Comparison of ENCODE assay signal across 17 mouse cellular contexts in genomic region chr1:22410173-22410572, GRCm38 (mm10).
DNase-seq lines count a peak whose midpoint lies in the region; TF ChIP-seq lines count a peak whose summit lies in the region.
"Had no signal": no experiment of that assay in that cellular context is flagged by ENCODE, and none has a peak within 500 bp of the region (broad histone marks: within the 10 kb centered on the region; RNA-seq: fewer than 3 reads in every experiment).

No protein-coding gene starts in this region.

- H3K27ac ChIP-seq in CH12.LX (ENCODE audit: insufficient read depth, low read depth) (no peak overlapping the region), ES-E14 (ENCODE audit: insufficient read depth, low read depth, low read length, poor library complexity, severe bottlenecking) (no peak overlapping the region)

- TF ChIP-seq POLR2A in CH12.LX (IDR thresholded peaks at IDR 0.05; ENCODE audit: low read depth, low read length), result no peak

- H3K9ac ChIP-seq in CH12.LX (ENCODE audit: insufficient read depth, low read depth) (no peak overlapping the region), ES-E14 (ENCODE audit: insufficient read depth, low read depth, low read length, poor library complexity, severe bottlenecking) (no peak overlapping the region)

- TF ChIP-seq EP300 in CH12.LX (IDR thresholded peaks at IDR 0.05; ENCODE audit: low read length), result no peak

- TF ChIP-seq CTCF in CH12.LX (conservative IDR thresholded peaks at IDR 0.05 in 1 of 2, IDR thresholded peaks at IDR 0.05 in 1 of 2; ENCODE audit: low read depth in 2 of 2, low read length in 2 of 2), result no peak

- DNase-seq in CH12.LX (ENCODE audit: extremely low read depth) (no peak), ES-E14 (ENCODE audit: low read depth, low spot score) (no peak)
- no peak for DNase-seq in kidney, postnatal 4 days
- DNase-seq in right cerebral cortex, postnatal 25 days, result no peak
- DNase-seq: adrenal gland, adult 2 months; adrenal gland, adult 8-10 months; adrenal gland, postnatal 10 days; adrenal gland, postnatal 14 days; adrenal gland, postnatal 25 days; adrenal gland, postnatal 36 days; B cell, adult 2 months; cerebellum, adult 11 months; cerebellum, adult 11-12 months; cerebellum, adult 18-20 months; cerebellum, adult 2 months; cerebellum, adult 8-10 months had no signal

- no peak for TF ChIP-seq RAD21 in CH12.LX (IDR thresholded peaks at IDR 0.05; ENCODE audit: low read depth, low read length)

- H3K79me2 ChIP-seq in CH12.LX (replicated peaks; ENCODE audit: control insufficient read depth, extremely low read depth, insufficient read depth, poor library complexity, severe bottlenecking), result no peaks in the 10 kb centered on the region

- dilution Hi-C loops in CH12.LX (cut with MboI; ENCODE audit: extremely low pct_ligation_motif_present, extremely low pct_unique_long_range_greater_than_20kb, low sequenced_read_pairs), result no loop called here

- no peaks in the 10 kb centered on the region for H3K36me3 ChIP-seq in CH12.LX (replicated peaks in 1 of 2; ENCODE audit: control insufficient read depth in 1 of 2, insufficient read depth in 1 of 2, low read length in 1 of 2)
- no peaks in the 10 kb centered on the region for H3K36me3 ChIP-seq in ES-E14 (ENCODE audit: control insufficient read depth, insufficient read depth, low read length, poor library complexity, severe bottlenecking)
- H3K36me3 ChIP-seq: G1E had no signal

- no peaks in the 10 kb centered on the region for H3K9me3 ChIP-seq in CH12.LX (replicated peaks; ENCODE audit: low read length)
- H3K9me3 ChIP-seq in ES-E14 (ENCODE audit: control insufficient read depth, insufficient read depth, low read depth, low read length), result no peaks in the 10 kb centered on the region
- H3K9me3 ChIP-seq: G1E had no signal

- H3K27me3 ChIP-seq in CH12.LX (replicated peaks), result no peaks in the 10 kb centered on the region

- H3K4me3 ChIP-seq in CH12.LX (replicated peaks in 1 of 3; ENCODE audit: low read depth in 2 of 3, low read length in 2 of 3, poor library complexity in 1 of 3) (no peak overlapping the region), ES-E14 (ENCODE audit: insufficient read depth in 1 of 2, low read depth in 1 of 2, low read length in 2 of 2, poor library complexity in 1 of 2, severe bottlenecking in 1 of 2) (no peak overlapping the region)

- no peaks in the 10 kb centered on the region for H3K4me1 ChIP-seq in CH12.LX (ENCODE audit: control insufficient read depth in 1 of 2, insufficient read depth in 2 of 2)
- no peaks in the 10 kb centered on the region for H3K4me1 ChIP-seq in ES-E14 (ENCODE audit: control insufficient read depth in 2 of 2, insufficient read depth in 2 of 2, low read length in 2 of 2, poor library complexity in 1 of 2)

- in situ Hi-C loops in CH12.LX (cut with MboI; ENCODE audit: low pct_ligation_motif_present, low pct_unique_long_range_greater_than_20kb, low sequenced_read_pairs) (no loop called here), ES-E14 (cut with MboI; ENCODE audit: low sequenced_read_pairs in 2 of 2, unreplicated experiment in 2 of 2) (no loop called here)

- no peak overlapping the region for H3K4me2 ChIP-seq in CH12.LX (ENCODE audit: insufficient read depth, low read depth, poor library complexity, severe bottlenecking)

TF ChIP-seq in CH12.LX, 34 proteins besides CTCF, POLR2A, EP300 and RAD21:
- TF ChIP-seq JUND (conservative IDR thresholded peaks at IDR 0.05; ENCODE audit: low read depth, low read length) (no peak), MAX (IDR thresholded peaks at IDR 0.05; ENCODE audit: low read length) (no peak), MAFK (IDR thresholded peaks at IDR 0.05; ENCODE audit: insufficient replicate concordance, low read length) (peak; percentile 62; the same call in 1 of the 2 replicates)
TF ChIP-seq in CH12.LX: peak in this region for 1.

TF ChIP-seq in ES-E14, 5 proteins besides CTCF, POLR2A, EP300 and RAD21:
- TF ChIP-seq HCFC1 (IDR thresholded peaks at IDR 0.05; ENCODE audit: borderline replicate concordance, insufficient read depth, low read length) (no peak), ZC3H11A (IDR thresholded peaks at IDR 0.05; ENCODE audit: borderline replicate concordance, low read depth, low read length) (no peak), CHD2 (IDR thresholded peaks at IDR 0.05; ENCODE audit: low read depth, low read length) (no peak), ZNF384 (IDR thresholded peaks at IDR 0.05; ENCODE audit: low read depth, low read length) (no peak), MAFK (IDR thresholded peaks at IDR 0.05; ENCODE audit: insufficient read depth, low read depth, low read length) (peak; percentile 66)
TF ChIP-seq in ES-E14: peak in this region for 1.
